Mouse (Mus musculus) liver, postnatal 0 days (tissue): ENCODE results near the gene 1810013L24Rik. TPM values are rescaled to one million over a fixed set of nuclear protein-coding genes. Genes with fewer than 3 reads are reported as not detected.

ENCODE experiments used
- ATAC-seq: fragments of 200-750 bp; cut with Nextera tagmentation; 2 replicates; pipeline ENCODE4 v1.8.0; 2017; ENCODE audit warnings: mild to moderate bottlenecking, moderate library complexity
- DNase-seq: peaks from one replicate; pipeline ENCODE4 v3.0.0-alpha.2; 2016
- H3K27ac ChIP-seq: fragments of 300-500 bp; sonication (generic); 2 replicates; pipeline ENCODE4 v1.5.1; 2014; ENCODE audit warnings: antibody characterized with exemption, moderate library complexity, mild to moderate bottlenecking, low read depth
- H3K27me3 ChIP-seq: fragments of 300-500 bp; sonication (generic); 2 replicates; pipeline ENCODE4 v1.6.1; 2014; ENCODE audit warnings: low read length, control low read depth, mixed read lengths; ENCODE audit not compliant: insufficient read depth
- H3K36me3 ChIP-seq: fragments of 300-500 bp; sonication (generic); replicated peaks from 2 replicates; pipeline ENCODE4 v1.6.1; 2014; ENCODE audit warnings: mild to moderate bottlenecking, control low read depth, low read length, moderate library complexity, mixed read lengths; ENCODE audit not compliant: insufficient read depth
- H3K4me1 ChIP-seq: fragments of 300-500 bp; sonication (generic); 2 replicates; pipeline ENCODE4 v1.6.1; 2014; ENCODE audit warnings: antibody characterized with exemption, mild to moderate bottlenecking, control low read depth; ENCODE audit not compliant: insufficient read depth
- H3K4me2 ChIP-seq: fragments of 300-500 bp; sonication (generic); 2 replicates; pipeline ENCODE4 v1.6.1; 2014; ENCODE audit warnings: low read depth, mild to moderate bottlenecking, low read length, moderate library complexity, mixed read lengths
- H3K4me3 ChIP-seq: fragments of 300-500 bp; sonication (generic); 2 replicates; pipeline ENCODE4 v1.5.1; 2014; ENCODE audit warnings: low read depth, low read length
- H3K9ac ChIP-seq: fragments of 300-500 bp; sonication (generic); replicated peaks from 2 replicates; pipeline ENCODE4 v1.6.1; 2014; ENCODE audit warnings: mild to moderate bottlenecking, moderate library complexity
- H3K9me3 ChIP-seq: fragments of 300-500 bp; sonication (generic); 2 replicates; pipeline ENCODE4 v1.6.1; 2016; ENCODE audit warnings: mild to moderate bottlenecking, control low read depth, low read length, mixed read lengths
- CTCF ChIP-seq: sonication (generic); IDR thresholded peaks from 2 replicates; pipeline ENCODE4 v1.5.1; 2016; ENCODE audit warnings: antibody characterized with exemption, low read depth
- EP300 ChIP-seq: IDR thresholded peaks from 2 replicates; pipeline ENCODE4 v1.6.1; 2016; ENCODE audit warnings: antibody characterized with exemption, low read depth, mild to moderate bottlenecking
- WGBS: fragments of 180-500 bp; shearing (Covaris S2); extraction: QIAGEN DNeasy Blood & Tissue Kit; methylation state at CpG from one replicate; pipeline ENCODE4 v1.1.7; 2014; ENCODE audit not compliant: insufficient replicate concordance; 5-methylcytosine and 5-hydroxymethylcytosine counted together
- polyA plus RNA-seq: library from polyadenylated mRNA; unstranded; fragments of >200 nt; fragmentation: Nextera tagmentation; extraction: Ambion mirVana; gene quantifications from 2 replicates; pipeline ENCODE4 v1.2.1, GENCODE M21; 2015

The 1810013L24Rik gene
- polyA plus RNA-seq, 1 experiment from 2014 or later, result 7.1 TPM

DNA sequence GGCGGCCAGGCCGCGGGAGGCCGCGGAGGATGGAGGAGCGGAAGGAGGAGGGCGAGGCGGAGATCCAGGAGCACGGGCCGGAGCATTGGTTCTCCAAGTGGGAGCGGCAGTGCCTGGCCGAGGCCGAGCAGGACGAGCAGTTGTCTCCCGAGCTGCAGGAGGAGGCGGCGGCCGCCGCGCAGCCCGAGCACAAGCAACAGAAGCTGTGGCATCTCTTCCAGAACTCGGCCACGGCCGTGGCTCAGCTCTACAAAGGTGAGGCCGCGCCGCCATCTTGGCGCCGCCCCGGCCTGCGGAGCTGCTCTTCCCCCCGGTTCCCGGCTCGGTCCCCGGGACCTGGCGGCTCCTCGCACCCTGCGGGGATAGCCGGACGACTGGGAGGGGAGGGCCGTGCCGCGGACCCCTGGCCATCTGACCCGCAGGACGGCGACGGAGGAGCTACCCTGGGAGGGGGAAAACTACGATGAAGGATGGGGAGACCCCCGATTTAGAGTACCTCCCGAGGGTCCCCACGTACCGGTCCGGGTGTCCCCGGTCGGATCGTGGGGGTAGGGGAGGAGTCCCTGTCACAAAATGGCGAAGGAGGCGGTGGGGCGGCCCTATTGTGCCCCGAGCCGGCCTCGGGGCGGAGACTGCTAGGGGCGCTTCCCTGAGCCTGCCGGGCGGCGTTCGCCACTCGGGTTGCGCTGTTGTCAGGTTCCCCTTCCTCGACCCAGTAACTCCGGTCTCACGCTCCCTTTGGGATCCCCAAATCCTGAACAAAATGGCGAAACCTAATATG is 721 bp downstream of the 1810013L24Rik start:
- Histone ChIP-seq H3K4me1 (peaks cover 19% of the 10 kb centered on the region), H3K36me3 (peaks cover 31% of the 10 kb centered on the region), H3K9me3 (no peaks in the 10 kb centered on the region), H3K4me3 (peak overlapping the region; percentile 100), H3K27ac (peak overlapping the region; percentile 99), H3K4me2 (peak overlapping the region; percentile 68), H3K27me3 (no peaks in the 10 kb centered on the region), H3K9ac (peak overlapping the region; percentile 100)
- under 1% methylated on average over 66 of the region's 74 CpGs for WGBS
- ATAC-seq, result peak; percentile 14
- 0 out of 2 replicates have a peak, but pooled peaks have one; percentile 20 for TF ChIP-seq EP300
- TF ChIP-seq CTCF, result peak; percentile 16; the same call in 1 of the 2 replicates
- DNase-seq, result peak; percentile 85

DNA sequence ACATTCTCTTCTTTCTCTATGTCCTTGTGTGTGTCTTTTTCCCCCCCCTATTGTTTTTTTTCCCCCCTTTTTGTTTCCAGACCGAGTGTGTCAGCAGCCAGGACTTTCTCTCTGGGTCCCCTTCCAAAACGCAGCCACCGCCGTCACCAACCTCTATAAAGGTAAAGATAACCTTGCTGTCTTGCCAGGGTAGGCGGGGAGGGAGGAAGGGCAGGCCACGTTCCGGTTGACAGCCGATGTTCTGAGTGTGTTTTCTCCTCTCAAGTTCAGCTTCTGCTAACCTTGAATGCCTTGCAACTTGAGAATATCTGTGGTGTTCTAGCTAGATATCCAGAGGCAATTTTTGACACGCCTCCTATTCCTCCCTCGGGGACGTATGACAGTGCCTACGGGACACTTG is 1.3 kb downstream of the 1810013L24Rik start:
- peaks cover 32% of the 10 kb centered on the region for H3K36me3 ChIP-seq
- 4% methylated on average over 12 of the region's 12 CpGs for WGBS
- DNase-seq, result peak; percentile 37
- H3K4me1 ChIP-seq, result peaks cover 19% of the 10 kb centered on the region
- H3K27me3 ChIP-seq, result no peaks in the 10 kb centered on the region
- TF ChIP-seq EP300 (0 out of 2 replicates have a peak, but pooled peaks have one; percentile 2), CTCF (no peak)
- H3K27ac ChIP-seq, result peak overlapping the region; percentile 99
- H3K9ac ChIP-seq, result peak overlapping the region; percentile 100
- H3K4me2 ChIP-seq, result peak overlapping the region; percentile 68
- H3K9me3 ChIP-seq, result no peaks in the 10 kb centered on the region
- ATAC-seq, result no peak
- peak overlapping the region; percentile 100 for H3K4me3 ChIP-seq

DNA sequence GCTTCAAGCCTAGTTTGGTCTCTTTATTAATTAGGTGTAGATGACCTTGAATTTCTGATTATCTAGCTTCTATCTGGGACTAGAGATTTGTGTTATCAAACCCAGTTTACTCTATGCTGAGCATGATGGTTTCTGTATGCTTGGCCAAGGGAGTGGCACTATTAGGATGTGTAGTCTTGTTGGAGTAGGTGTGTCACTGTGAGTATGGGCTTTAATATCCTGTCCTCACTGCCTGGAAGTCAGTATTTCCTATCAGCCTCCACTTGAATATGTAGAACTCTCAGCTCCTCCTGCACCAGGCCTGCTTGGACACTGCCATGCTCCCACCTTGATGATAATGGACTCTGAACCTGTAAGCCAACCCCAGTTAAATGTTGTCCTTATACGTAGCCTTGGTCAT is 7.0 kb downstream of the 1810013L24Rik start:
- DNase-seq (no peak), ATAC-seq (no peak)
- no peaks in the 10 kb centered on the region for H3K27me3 ChIP-seq
- no peak overlapping the region for H3K9ac ChIP-seq
- 94% methylated on average over 1 of the region's 1 CpGs for WGBS
- TF ChIP-seq CTCF, result no peak
- TF ChIP-seq EP300, result no peak
- peak overlapping the region; percentile 6; the same call in 1 of the 2 replicates for H3K4me2 ChIP-seq
- H3K27ac ChIP-seq, result peak overlapping the region; percentile 32; the same call in 1 of the 2 replicates
- H3K36me3 ChIP-seq, result peaks cover 72% of the 10 kb centered on the region
- no peaks in the 10 kb centered on the region for H3K9me3 ChIP-seq
- no peak overlapping the region for H3K4me3 ChIP-seq
- peaks cover 36% of the 10 kb centered on the region for H3K4me1 ChIP-seq

DNA sequence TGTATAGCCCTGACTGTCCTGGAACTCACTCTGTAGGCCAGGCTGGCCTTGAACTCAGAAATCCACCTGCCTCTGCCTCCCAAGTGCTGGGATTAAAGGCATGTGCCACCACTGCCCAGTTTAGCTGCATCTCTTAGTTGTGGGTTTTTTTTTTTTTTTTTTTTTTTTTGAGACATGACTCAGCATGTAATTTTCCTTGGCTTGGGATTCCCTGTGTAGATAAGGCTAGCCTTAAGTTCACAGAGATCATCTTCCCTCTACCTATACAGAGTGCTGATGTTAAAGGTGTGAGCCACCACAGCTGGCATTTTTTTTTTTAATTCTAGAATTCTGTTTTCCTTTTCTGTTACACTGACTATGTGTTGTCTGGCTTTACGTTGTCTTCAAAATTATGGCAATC is 7.7 kb downstream of the 1810013L24Rik start:
- Histone ChIP-seq H3K9me3 (no peaks in the 10 kb centered on the region), H3K27ac (no peak overlapping the region), H3K4me1 (peaks cover 32% of the 10 kb centered on the region), H3K9ac (no peak overlapping the region), H3K27me3 (no peaks in the 10 kb centered on the region), H3K4me2 (no peak overlapping the region), H3K4me3 (no peak overlapping the region), H3K36me3 (peaks cover 72% of the 10 kb centered on the region)
- 95% methylated on average over 1 of the region's 1 CpGs for WGBS
- TF ChIP-seq CTCF, result no peak
- TF ChIP-seq EP300, result no peak
- no peak for ATAC-seq
- DNase-seq, result no peak

DNA sequence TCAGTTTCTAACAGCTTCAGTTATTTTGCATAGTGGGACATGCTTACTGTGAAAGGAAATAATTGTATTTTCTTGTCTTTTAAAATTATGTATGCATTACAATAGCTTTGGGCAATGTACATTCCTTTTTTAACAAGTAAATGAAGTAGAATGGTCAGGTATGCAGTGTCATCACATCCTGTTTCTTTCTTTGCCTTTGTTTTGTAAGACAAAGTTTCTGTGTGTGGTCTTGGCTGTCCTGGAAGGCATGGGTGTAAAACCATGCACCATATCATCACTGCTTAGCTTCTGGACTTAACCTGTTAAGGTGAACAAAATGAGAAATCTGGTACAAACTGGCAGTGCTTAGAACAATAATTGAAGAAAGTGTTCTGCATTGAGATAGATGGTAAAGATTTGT is 9.0 kb downstream of the 1810013L24Rik start:
- TF ChIP-seq EP300, result no peak
- TF ChIP-seq CTCF, result no peak
- Histone ChIP-seq H3K27me3 (no peaks in the 10 kb centered on the region), H3K4me1 (peaks cover 21% of the 10 kb centered on the region), H3K36me3 (peaks cover 71% of the 10 kb centered on the region), H3K9ac (no peak overlapping the region), H3K4me2 (no peak overlapping the region), H3K27ac (no peak overlapping the region), H3K4me3 (no peak overlapping the region), H3K9me3 (no peaks in the 10 kb centered on the region)
- ATAC-seq (no peak), DNase-seq (no peak)

DNA sequence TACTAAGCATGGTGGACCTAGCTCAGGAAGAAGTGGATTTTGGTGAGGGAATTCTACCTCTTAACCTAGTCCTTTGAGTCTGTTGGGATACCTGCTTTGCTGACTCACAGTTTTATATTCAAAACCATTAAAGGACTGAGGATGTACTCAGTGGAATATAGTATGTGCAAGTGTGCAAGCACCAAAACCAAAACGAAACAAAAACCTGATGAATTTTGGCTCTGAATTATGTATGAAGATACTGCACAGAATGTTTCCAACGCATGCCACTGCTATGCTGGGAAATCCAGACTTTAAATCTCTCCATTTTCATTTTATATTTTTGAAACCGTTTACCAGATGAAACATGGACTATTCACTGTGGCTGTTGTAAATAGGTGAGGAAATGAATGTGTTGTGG is 10.7 kb downstream of the 1810013L24Rik start:
- 84% methylated on average over 3 of the region's 3 CpGs for WGBS
- no peak for DNase-seq
- H3K4me3 ChIP-seq, result no peak overlapping the region
- no peak overlapping the region for H3K9ac ChIP-seq
- no peak overlapping the region for H3K4me2 ChIP-seq
- no peaks in the 10 kb centered on the region for H3K9me3 ChIP-seq
- H3K27ac ChIP-seq, result no peak overlapping the region
- ATAC-seq, result no peak
- TF ChIP-seq EP300, result no peak
- TF ChIP-seq CTCF, result no peak
- peaks cover 17% of the 10 kb centered on the region for H3K4me1 ChIP-seq
- no peaks in the 10 kb centered on the region for H3K27me3 ChIP-seq
- peaks cover 65% of the 10 kb centered on the region for H3K36me3 ChIP-seq
